Mouse (Mus musculus) heart, adult 2 months (tissue): ENCODE measurements around the gene Cfap45. TPM values are rescaled to one million over a fixed set of nuclear protein-coding genes. Genes with fewer than 3 reads are reported as not detected.

Source experiments
- DNase-seq, 2 experiments: peaks; one replicate each; pipeline ENCODE4 v3.0.0; 2021
- H3K27ac ChIP-seq: fragments of 200-600 bp; 2 replicates; pipeline ENCODE4 v1.8.1; 2022
- H3K27me3 ChIP-seq: fragments of 200-500 bp; 2 replicates; pipeline ENCODE4 v1.6.1; 2012; ENCODE audit warnings: mild to moderate bottlenecking, low read length, inconsistent platforms, mixed read lengths; ENCODE audit not compliant: control insufficient read depth, insufficient read depth
- H3K36me3 ChIP-seq: fragments of 200-500 bp; 2 replicates; pipeline ENCODE4 v1.6.1; 2012; ENCODE audit warnings: low read length, inconsistent platforms; ENCODE audit not compliant: control insufficient read depth, insufficient read depth
- H3K4me1 ChIP-seq: fragments of 200-500 bp; 2 replicates; pipeline ENCODE4 v1.6.1; 2011; ENCODE audit warnings: low read length; ENCODE audit not compliant: control insufficient read depth, insufficient read depth
- H3K4me3 ChIP-seq: fragments of 200-600 bp; 2 replicates; pipeline ENCODE4 v1.8.1; 2022
- H3K79me2 ChIP-seq: fragments of 200-500 bp; replicated peaks from 2 replicates; pipeline ENCODE4 v1.6.1; 2012; ENCODE audit warnings: mild to moderate bottlenecking, inconsistent platforms, low read length, moderate library complexity, mixed read lengths; ENCODE audit not compliant: control insufficient read depth, insufficient read depth
- H3K9ac ChIP-seq: fragments of 200-500 bp; 2 replicates; pipeline ENCODE4 v1.6.1; 2012; ENCODE audit warnings: low read depth, mild to moderate bottlenecking, control low read depth, inconsistent platforms, low read length, mixed read lengths
- CTCF ChIP-seq: fragments of 200-600 bp; IDR thresholded peaks from 2 replicates; pipeline ENCODE4 v1.8.1; 2022; ENCODE audit warnings: antibody characterized with exemption, mild to moderate bottlenecking, moderate library complexity
- EP300 ChIP-seq: fragments of 200-500 bp; IDR thresholded peaks from 2 replicates; pipeline ENCODE4 v1.6.1; 2011; ENCODE audit warnings: low read depth, low read length, control low read depth; ENCODE audit not compliant: insufficient read depth
- POLR2A ChIP-seq: fragments of 200-500 bp; IDR thresholded peaks from 2 replicates; pipeline ENCODE4 v1.6.1; 2011; ENCODE audit warnings: mild to moderate bottlenecking, low read depth, low read length, control low read depth; ENCODE audit not compliant: insufficient read depth
- WGBS: fragments of 180-500 bp; shearing (Covaris S2); methylation state at CpG from one replicate; pipeline ENCODE4 v1.1.7; 2018; 5-methylcytosine and 5-hydroxymethylcytosine counted together
- intact Hi-C: fragments of 180-260 bp; cut with DNase I; formaldehyde crosslinking; loops from one replicate; pipeline ENCODE4 v1.15.1; 2025
- polyA plus RNA-seq: library from polyadenylated mRNA; depleted of rRNA; stranded (reverse); fragments of >200 nt; gene quantifications from 2 replicates; pipeline ENCODE4 v1.2.3, GENCODE M21; 2012
- total RNA-seq, 2 experiments: library from RNA; stranded (reverse); gene quantifications; 2 replicates each; pipeline ENCODE4 v1.2.3; 2021

Gene Cfap45
- total and polyA plus RNA-seq, 3 experiments: 0.39 to 0.53 (median 0.52) TPM

- no peak overlapping the region for H3K9ac ChIP-seq
- no peaks in the 10 kb centered on the region for H3K36me3 ChIP-seq
- no peaks in the 10 kb centered on the region for H3K79me2 ChIP-seq
- WGBS: 57% methylated on average over 4 of the region's 4 CpGs
- H3K27me3 ChIP-seq: no peaks in the 10 kb centered on the region
- no peak overlapping the region for H3K27ac ChIP-seq
- no peak for DNase-seq
- TF ChIP-seq POLR2A (no peak), EP300 (no peak), CTCF (no peak)
- peaks cover 7% of the 10 kb centered on the region for H3K4me1 ChIP-seq
- no peak overlapping the region for H3K4me3 ChIP-seq
- intact Hi-C loops: no loop called here
Measured at GRCm38 (mm10) chr1:172546062-172546461, 25.5 kb downstream of the Cfap45 start.

- Histone ChIP-seq H3K9ac (no peak overlapping the region), H3K4me3 (no peak overlapping the region), H3K36me3 (no peaks in the 10 kb centered on the region), H3K27me3 (no peaks in the 10 kb centered on the region), H3K27ac (no peak overlapping the region), H3K4me1 (peaks cover 16% of the 10 kb centered on the region), H3K79me2 (no peaks in the 10 kb centered on the region)
- TF ChIP-seq POLR2A (no peak), EP300 (no peak), CTCF (no peak)
- WGBS: 79% methylated on average over 7 of the region's 7 CpGs
- intact Hi-C loops: loop anchor here (2.0 kb wide), 1 partner anchor 16 kb away; no protein-coding TSS in a partner anchor
- peak in 1 of 2 experiments; percentile 24 for DNase-seq
Measured at GRCm38 (mm10) chr1:172548501-172548900, 27.9 kb downstream of the Cfap45 start.

DNA sequence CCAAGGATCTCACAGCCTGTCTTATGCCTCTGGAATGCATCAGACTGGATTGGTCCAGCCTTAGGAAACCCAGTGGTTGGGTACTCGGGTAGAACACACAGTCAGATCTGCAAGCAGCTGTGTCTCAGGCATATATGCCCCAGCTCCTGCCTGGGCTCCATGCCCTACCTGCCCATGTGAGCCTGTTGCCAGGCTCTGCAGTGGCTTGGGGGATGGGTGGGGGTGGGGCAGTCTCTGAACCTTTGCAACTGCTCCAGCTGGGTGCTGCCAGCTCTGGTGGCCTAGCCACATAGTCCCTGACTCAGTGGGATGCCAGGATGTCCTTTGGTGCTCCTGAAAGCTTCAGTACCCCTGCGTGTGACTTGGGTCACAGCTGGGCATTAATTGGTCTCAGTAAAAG is 28.7 kb downstream of the Cfap45 start:
- Histone ChIP-seq H3K9ac (no peak overlapping the region), H3K27ac (no peak overlapping the region), H3K4me1 (peaks cover 16% of the 10 kb centered on the region), H3K27me3 (no peaks in the 10 kb centered on the region), H3K79me2 (no peaks in the 10 kb centered on the region), H3K36me3 (no peaks in the 10 kb centered on the region), H3K4me3 (no peak overlapping the region)
- TF ChIP-seq POLR2A: no peak
- TF ChIP-seq EP300: no peak
- TF ChIP-seq CTCF: no peak
- WGBS: 34% methylated on average over 2 of the region's 2 CpGs
- DNase-seq: no peak
- intact Hi-C loops: loop anchor here (2.0 kb wide), 1 partner anchor 17 kb away; no protein-coding TSS in a partner anchor

DNA sequence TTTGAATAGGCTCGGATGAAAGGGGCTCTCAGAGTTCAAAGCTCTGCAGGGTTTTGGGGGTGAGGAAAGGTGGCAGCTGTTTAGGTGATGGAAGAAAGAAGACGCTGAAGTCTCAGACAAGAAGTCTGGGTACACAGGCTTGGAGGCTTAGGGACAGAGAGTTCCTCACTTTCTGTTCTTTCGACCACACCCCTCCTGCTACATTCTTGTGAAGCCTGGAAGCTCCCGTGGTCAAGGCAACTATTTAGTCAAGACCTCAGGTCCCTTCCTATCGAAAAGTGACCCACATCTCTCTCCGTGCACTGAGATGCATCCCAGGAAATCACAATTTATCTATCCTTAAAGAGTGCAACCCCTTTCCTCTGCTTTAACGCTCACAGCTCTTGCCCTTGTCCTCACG is 29.1 kb downstream of the Cfap45 start:
- H3K4me3 ChIP-seq: peak overlapping the region; percentile 44
- intact Hi-C loops: loop anchor here (2.0 kb wide), 1 partner anchor 17 kb away; no protein-coding TSS in a partner anchor
- H3K79me2 ChIP-seq: no peaks in the 10 kb centered on the region
- H3K9ac ChIP-seq: no peak overlapping the region
- 18% methylated on average over 8 of the region's 8 CpGs for WGBS
- H3K27ac ChIP-seq: no peak overlapping the region; the same call in 1 of the 2 replicates
- TF ChIP-seq CTCF (no peak), EP300 (no peak), POLR2A (no peak)
- peaks cover 16% of the 10 kb centered on the region for H3K4me1 ChIP-seq
- H3K27me3 ChIP-seq: no peaks in the 10 kb centered on the region
- DNase-seq: no peak
- no peaks in the 10 kb centered on the region for H3K36me3 ChIP-seq

GRCm38 (mm10) chr1:172550551-172550951 is 29.9 kb downstream of the Cfap45 start:
- Histone ChIP-seq H3K79me2 (no peaks in the 10 kb centered on the region), H3K9ac (peak overlapping the region; percentile 26; the same call in 1 of the 2 replicates), H3K27ac (peak overlapping the region; percentile 60), H3K4me3 (peak overlapping the region; percentile 44), H3K4me1 (peaks cover 16% of the 10 kb centered on the region), H3K36me3 (no peaks in the 10 kb centered on the region), H3K27me3 (no peaks in the 10 kb centered on the region)
- DNase-seq: peak; percentile 62 to 78
- intact Hi-C loops: no loop called here
- WGBS: 0% methylated on average over 8 of the region's 8 CpGs
- no peak for TF ChIP-seq CTCF
- peak; percentile 54 for TF ChIP-seq POLR2A

DNA sequence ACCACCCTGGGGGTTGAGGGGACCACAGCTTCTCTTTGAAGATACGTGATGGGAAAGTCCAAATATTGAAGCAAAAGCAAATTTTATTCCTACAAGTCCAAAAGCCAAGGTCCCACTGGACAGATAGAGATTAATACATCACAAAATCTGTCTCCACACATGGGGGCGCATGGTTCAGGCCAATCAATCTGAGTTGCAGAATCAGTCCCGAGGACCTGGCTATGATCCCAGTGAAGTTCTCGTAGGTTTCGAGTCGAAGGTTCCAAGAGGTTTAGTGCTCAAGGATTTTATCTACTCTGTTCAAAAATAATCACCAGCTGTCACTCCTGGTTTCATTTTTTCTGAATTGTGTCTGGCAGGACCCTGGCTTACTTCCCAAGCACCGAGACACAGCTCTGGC is 30.4 kb downstream of the Cfap45 start:
- TF ChIP-seq POLR2A (no peak), CTCF (no peak), EP300 (no peak)
- Histone ChIP-seq H3K27me3 (no peaks in the 10 kb centered on the region), H3K4me1 (peaks cover 16% of the 10 kb centered on the region), H3K9ac (no peak overlapping the region), H3K79me2 (no peaks in the 10 kb centered on the region), H3K27ac (peak overlapping the region; percentile 60), H3K36me3 (no peaks in the 10 kb centered on the region), H3K4me3 (peak overlapping the region; percentile 44; the same call in 1 of the 2 replicates)
- intact Hi-C loops: no loop called here
- no peak for DNase-seq
- 8% methylated on average over 7 of the region's 7 CpGs for WGBS
